Mouse (Mus musculus) heart, postnatal 14 days (tissue): ENCODE data around the gene Nploc4. TPM values are rescaled to one million over a fixed set of nuclear protein-coding genes. Genes with fewer than 3 reads are reported as not detected.

Experiments used
- DNase-seq, 2 experiments: peaks; one replicate each; pipeline ENCODE4 v3.0.0; 2021 to 2022
- intact Hi-C: fragments of 180-260 bp; cut with DNase I; formaldehyde crosslinking; loops from one replicate; pipeline ENCODE4 v1.15.1; 2025
- total RNA-seq, 2 experiments: library from RNA; stranded (reverse); gene quantifications; 2 replicates each; pipeline ENCODE4 v1.2.3; 2021

The Nploc4 gene
- total RNA-seq, 2 experiments from 2014 or later: 54.4 to 62.7 TPM

DNA sequence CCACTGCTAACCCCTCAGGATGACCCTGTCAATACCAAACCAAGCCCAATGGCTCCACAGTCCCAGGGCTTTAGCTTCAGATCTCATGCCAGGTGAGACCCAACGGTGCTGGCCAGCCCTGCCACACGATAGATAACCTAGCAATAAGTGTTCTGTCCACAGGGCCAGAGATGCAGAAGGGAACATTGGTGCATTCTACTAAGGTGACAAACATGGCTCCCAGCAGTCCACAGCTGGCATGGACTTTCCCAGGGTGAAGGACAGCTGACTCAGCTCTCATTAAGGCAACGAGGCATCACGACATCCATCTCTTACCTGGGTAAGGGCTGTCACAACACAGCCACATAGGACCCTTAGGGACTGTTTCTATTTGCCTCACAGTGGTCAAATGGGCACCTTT is 56.4 kb downstream of the Nploc4 start:
- intact Hi-C loops: loop anchor here (5.0 kb wide), 1 partner anchor 41 kb away; no protein-coding TSS in a partner anchor
- no peak for DNase-seq

DNA sequence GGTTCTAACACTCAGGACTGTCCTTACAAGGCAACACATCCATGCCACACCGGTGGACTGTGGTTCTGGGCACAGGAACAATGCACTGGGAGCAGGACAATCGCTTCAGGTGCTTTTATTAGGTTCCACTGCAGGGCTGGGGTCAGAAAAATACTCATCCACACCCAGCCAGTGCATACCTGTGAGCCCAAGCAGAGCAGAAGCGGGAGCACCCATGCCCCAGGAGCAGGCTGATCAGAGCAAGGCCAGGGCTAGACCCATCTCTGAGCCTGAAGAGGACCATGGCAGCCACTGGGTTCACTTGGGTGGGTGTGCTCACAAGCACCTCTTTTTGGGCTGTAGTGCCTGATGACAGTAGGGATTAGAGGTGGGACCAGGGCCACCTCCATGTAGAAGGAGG is 57.2 kb downstream of the Nploc4 start:
- no peak for DNase-seq
- intact Hi-C loops: loop anchor here (5.0 kb wide), 1 partner anchor 42 kb away; no protein-coding TSS in a partner anchor

DNA sequence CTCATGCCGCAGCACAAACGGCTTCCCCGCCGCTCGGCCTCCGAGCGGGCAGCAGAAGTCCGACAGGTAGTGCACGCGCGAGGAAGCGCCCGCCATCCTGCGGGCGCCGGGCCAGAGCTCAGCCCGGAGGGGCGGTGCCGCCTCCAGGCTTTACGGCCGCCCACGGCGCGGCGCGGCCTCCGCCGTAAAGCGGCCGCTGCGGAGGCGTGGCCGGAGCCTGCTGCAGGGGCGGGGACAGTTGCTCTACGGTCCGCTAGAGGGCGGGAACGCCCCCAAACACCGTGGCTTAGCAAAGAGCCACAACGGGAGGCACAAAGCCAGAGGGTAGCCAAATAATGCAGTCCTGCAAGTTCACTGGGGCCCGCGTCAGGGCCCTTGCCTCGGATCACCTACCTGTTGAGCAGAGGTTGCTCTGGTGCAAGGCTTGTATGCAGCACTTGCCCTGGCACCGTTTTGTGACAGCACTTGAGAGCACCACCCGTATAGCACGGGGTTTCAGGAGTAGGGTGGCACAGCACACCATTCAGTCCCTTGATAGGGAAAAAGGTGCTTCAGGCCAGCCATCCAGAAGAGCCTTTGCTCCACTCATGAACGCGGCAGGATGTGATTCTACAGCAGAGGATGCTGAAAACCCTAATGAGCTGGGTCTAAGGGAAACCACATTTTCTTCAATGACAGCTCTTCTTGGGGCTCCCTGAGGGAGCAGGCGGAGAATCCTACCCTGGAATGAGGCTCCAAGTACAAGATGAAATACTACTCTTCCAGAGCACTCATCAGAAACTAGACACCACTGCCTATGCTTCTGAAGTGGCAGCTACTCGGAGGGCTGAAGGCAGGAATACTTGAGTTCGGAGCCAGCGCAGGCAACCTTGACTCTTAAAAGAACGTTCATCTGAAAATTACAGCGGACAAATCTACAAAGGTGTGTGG is 58.6 kb downstream of the Nploc4 start, which contains the start of gene Faap100:
TSS of gene Faap100 (minus strand) at position 154 of the 930 bp plus-strand sequence.
- DNase-seq: peak; percentile 94 to 95
- intact Hi-C loops: loop anchor here (5.0 kb wide), 1 partner anchor 62 kb away; no protein-coding TSS in a partner anchor

DNA sequence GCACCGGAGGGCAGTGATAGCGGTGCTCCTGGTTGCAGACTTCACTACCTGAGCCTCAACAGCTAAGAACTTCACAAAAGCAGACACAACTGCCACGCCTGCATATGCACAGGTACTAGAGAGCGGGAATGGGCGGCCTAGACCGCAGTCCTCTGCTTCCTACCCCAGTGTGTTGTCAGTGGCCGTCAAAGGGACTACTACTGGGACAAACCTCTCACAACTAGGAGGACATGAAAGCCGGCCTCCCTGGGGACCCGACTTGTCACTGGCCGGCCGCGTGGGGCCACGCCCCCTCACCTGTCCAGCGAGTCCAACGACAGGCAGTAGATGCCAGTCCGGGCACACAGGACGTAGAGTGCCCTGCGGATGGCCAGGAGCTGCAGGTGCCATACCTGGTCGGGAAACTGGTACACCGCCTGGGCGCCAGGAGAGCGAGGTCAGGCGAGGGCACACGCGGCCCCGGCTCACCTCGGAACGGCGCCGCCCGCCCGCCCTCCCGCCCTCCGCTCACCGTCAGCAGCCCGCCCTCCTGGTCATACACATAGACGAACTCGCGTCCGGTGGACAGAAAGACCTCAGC is 59.4 kb downstream of the Nploc4 start:
- intact Hi-C loops: loop anchor here (5.0 kb wide), 1 partner anchor 61 kb away; no protein-coding TSS in a partner anchor

DNA sequence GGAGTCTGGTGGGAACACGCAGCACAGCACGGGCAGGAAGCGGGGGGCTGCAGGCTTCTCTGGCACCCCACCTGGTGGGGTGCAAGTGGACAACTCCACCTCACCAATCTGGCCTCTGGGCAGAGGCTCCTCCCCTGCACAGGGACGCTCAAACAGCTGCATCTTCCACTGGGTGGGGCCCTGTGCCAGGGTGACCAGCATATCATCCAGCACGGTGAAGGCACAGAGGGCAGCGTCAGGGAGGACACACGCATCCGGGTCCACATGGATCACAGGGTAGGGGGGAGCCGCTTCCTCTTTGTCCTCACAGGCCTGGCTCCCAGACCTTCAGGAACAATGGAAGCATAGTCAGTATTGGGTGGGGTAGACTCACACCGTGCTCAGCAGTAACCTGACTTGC is 60.2 kb downstream of the Nploc4 start:
- DNase-seq: no peak
- intact Hi-C loops: loop anchor here (5.0 kb wide), 1 partner anchor 60 kb away; no protein-coding TSS in a partner anchor

More for the DNA sequence above, 59.4 kb downstream of the Nploc4 start:
- peak; percentile 38 to 43 for DNase-seq

DNA sequence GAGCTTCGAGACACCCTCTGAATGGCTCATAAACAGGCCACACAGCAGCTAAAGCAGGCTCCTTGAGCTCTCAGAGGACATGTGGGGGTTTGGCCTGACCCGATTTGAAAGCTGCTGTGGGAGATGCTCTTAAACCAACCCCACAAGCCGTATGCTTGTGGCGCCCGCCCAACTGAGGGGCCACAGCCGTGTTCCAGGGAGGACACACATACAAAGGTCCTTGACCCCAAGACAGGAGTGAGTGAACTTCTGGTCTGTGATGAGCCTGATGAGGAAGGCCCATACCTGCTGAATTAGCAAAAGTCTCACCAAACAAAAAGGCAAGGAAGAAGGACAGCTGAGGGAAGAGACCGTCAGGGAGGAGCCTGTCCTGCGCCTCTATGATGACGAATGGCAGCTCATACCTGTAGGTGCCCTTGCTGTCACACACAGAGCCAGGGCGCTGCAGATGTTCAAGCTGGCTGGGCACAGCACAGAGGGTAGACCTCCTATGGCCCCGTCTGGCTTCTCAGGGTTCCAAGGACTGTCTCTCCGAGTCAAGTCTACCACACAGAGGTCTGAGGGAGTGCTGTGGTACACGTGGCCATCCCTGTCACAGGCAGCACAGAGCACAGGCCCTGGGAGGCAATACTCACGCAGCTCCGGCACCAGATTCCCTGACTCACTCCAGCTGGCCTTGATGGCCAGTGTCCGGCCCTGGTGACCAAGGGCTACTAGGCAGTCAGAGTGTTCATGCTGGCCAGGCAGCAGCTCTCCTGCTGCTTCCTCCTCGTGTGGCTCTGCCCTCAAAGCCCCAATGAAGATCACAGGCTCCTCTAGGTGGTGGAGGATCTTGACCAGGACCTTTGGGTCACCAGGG is 61.0 kb downstream of the Nploc4 start:
- no peak for DNase-seq
- intact Hi-C loops: loop anchor here (5.0 kb wide), 1 partner anchor 59 kb away; no protein-coding TSS in a partner anchor

DNA sequence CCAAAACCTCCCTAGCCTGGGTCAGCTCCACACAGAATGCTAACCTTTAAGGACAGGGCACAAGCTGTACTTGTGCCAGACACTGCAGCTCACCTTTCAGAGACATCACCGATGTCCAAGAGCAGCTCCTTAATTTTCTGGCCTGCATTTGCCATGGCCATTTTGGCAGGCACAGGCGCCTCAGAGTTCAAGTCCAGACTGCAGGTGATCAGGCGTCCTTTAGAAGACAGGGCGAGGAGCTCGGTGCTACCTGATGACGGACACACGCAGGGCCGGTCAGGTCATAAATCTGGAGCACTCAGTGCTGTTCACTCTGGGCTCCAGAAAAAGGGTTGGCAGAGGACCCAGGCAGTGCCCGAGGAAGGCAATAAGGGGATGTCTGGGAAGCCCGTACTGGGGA is 62.2 kb downstream of the Nploc4 start:
- intact Hi-C loops: loop anchor here (5.0 kb wide), 1 partner anchor 58 kb away; no protein-coding TSS in a partner anchor
- DNase-seq: no peak

DNA sequence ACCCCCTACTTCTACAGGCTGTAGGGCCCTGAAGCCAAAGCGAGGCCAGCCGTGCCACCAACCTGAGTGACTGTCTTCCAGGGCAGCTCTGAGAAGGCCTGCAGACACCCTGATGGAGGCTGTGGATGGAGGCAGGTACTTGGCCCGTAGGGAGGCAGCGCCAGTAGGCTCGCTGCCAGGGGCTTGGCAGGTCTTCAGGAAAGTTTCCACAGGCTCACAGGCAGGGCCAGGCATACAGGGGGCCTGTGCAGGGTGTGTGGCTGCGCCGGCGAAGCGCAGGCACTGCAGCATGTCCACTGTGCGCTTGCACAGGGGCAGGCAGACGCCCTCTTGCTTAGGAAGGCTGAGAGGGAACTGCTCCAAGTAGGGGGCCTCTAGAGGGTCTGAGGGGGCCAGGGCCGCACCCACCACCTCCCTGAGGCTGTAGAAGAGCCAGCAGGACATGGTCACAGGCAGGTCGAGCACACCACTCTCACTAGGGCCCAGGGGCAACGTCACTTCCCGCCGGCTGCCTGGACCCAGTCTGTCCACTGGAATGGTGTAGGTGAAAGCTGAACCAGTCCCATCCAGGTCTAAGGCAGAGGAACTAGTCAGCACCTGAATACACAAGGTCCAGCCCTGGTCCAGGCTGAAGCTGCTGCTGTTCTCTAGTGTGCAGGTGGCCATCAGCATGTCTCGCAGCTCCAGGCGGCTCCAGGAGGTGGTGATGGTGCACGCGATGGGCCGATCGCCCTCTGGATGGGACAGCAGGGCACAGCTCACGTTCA is 63.5 kb downstream of the Nploc4 start:
- intact Hi-C loops: no loop called here
- DNase-seq: peak; percentile 80 to 86

DNA sequence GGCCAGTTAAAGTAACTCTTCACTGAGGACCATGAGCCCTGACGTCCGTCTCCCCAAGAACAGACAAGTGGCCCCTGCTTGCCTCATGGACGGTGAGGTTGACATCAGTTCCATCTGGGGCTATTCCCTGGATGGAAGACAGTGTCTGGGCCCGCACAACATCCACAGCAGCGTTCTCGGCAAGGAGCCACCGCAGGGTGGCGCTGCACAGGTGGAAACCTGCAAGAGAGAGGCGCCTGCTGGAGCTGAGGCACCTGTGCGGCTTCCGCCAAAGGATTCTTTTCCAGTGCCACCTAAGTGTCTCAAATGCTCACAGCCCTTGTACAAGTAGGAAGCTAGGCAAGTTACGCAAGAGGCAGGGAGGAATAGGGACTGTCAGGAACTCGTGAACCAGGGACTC is 64.5 kb downstream of the Nploc4 start:
- DNase-seq: no peak
- intact Hi-C loops: no loop called here

DNA sequence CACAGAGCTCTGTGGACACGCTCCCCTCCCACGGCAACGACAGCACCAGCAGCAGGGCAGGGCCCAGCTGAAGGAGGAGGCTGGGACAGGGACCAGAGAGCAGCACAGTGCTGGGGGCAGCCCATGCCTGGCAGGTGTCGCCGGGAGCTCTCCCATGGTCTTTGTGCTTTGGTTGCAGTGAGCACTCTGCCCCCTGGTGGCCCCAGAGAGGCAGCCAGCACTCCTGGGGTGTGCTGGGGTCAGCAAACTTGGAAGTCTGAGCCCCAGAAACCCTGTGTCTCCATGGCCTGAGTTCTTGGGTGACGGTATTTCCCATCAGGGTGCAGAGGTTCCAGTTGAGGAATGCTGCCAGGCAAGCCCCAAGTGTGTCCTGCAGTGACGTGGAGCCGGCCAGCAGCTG is 67.9 kb downstream of the Nploc4 start:
- peak; percentile 73 to 81 for DNase-seq
- intact Hi-C loops: loop anchor here (2.0 kb wide), 2 partner anchors 15 to 259 kb away; no protein-coding TSS in a partner anchor

DNA sequence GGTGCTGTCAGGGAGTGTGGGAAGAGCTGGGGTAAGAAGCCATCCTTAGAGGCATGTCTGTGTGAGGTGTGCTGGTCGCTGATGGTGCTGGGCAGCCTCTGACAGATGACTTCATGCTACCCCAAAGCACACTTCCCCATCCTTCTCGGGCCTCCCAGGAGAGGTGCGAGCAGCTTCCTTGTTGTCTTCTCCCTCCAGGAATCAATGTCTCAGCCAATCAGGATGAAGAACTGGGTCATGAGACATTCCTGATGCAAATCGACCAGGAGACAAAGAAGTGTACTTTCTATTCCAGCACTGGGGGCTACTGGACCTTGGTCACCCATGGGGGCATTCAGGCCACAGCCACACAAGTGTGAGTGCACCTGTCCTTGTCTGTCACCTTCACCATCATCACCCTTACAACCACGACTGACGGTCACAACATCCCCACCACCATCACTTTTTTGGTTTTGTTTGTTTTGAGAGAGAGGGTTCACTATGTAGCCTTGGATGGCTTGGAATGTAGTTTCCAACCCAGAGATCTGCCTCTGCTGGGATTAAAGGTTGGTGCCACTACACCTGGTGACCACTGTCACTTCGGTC is 71.0 kb downstream of the Nploc4 start:
- intact Hi-C loops: no loop called here

DNA sequence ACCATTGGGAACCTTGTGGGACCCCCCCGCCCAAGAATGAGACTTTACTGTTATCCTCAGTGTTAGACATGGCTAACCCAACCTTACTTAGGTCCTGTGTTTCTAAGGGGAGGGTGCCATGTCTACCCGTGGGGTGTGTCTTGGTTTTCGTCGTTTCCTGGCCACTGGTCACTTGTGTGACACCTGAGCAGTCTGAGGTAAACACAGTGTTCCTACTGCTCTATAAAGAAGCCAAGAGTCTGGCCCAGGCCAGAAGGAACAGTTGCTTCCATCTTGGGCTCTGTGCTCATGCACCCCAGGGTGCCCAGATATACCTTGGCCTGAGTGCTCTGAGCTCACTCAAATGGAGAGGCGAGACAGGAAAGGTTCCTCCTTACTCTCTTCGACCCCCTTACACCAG is 74.6 kb downstream of the Nploc4 start:
- no peak for DNase-seq
- intact Hi-C loops: loop anchor here (5.0 kb wide), 1 partner anchor 59 kb away; no protein-coding TSS in a partner anchor

More for the DNA sequence above, 71.0 kb downstream of the Nploc4 start:
- no peak for DNase-seq

DNA sequence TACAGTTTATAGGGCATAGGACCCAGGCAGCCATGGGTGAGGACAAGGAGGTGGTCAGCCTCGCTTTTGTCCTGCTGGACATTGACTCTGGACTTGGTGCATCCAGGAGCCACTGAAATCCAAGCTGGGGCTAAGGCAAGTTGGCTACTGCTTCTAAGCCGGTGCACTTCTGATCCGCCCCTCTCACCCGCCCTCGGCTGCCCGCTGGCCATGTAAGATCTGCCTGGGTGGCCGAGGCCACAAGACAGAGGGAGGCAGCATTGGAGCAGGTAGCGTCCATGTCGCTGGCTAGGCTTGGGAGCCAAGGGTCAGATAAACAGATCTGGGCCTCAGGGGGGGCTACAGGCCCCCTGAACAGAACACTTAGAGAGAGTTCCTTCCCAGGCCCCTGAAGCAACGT is 76.2 kb downstream of the Nploc4 start, which contains the start of gene Fscn2:
TSS of gene Fscn2 (plus strand) at position 240 of the 400 bp plus-strand sequence.
- no peak for DNase-seq
- intact Hi-C loops: loop anchor here (5.0 kb wide), 1 partner anchor 61 kb away; no protein-coding TSS in a partner anchor

DNA sequence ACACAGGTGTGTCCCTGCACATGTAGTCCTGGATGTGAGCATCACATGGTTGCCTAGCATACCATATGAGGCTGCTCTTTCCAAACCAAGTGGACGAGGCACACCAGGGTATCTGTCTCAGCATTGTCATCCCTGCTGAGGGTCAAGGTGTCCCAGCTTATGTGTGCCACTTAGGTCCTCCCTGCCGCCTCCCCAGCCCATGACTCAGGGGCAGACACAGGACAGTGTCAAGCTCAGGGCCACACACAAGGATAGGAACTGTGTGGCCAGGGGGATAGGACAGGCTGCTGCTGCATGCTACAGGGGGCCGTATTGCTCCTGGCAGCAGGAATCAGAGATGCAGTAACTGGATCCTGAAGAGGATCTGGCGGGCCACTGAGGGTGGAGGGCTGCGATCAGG is 76.8 kb downstream of the Nploc4 start:
- intact Hi-C loops: loop anchor here (5.0 kb wide), 1 partner anchor 62 kb away; no protein-coding TSS in a partner anchor
- DNase-seq: no peak

DNA sequence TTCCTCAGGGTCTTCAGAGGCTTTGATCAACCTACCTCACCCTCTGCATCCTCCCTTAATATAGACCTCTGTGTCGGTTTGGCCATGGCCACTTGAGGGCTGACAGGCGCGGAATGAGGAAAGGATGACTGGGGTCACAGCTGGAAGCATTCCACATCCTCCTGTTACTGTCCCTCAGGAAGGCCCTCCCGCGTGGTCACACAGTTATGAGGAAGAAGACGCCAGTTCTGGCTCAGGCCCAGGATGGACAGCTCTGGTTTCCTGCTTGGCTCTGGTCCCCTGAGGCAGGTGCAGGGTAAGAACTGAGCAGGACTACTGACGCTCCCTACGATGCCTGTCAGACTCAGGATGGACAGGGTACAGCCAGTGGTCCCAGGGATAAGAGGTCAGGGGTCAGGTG is 77.4 kb downstream of the Nploc4 start:
- intact Hi-C loops: loop anchor here (5.0 kb wide), 1 partner anchor 62 kb away; no protein-coding TSS in a partner anchor
- DNase-seq: peak; percentile 66 to 69

DNA sequence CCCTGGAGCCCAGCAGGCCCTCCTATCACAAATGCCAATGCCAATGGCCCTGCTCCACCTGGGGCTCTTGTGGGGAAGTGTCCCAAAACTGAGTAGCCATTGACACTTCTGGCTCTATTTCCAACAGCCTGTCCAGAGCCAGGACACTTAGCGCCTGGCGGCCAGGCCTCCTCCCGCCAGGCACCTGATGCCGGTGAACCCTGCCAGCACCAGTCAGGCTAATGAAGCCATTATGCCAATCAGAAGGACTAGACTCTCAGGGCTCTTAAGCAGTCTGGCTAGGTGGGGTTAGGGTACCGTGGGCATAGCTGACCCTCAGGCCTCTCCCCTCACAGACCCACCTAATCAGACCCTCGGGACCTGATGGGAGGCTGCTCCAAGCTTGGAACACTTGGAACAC is 78.1 kb downstream of the Nploc4 start:
- DNase-seq: peak; percentile 53 to 63
- intact Hi-C loops: no loop called here

DNA sequence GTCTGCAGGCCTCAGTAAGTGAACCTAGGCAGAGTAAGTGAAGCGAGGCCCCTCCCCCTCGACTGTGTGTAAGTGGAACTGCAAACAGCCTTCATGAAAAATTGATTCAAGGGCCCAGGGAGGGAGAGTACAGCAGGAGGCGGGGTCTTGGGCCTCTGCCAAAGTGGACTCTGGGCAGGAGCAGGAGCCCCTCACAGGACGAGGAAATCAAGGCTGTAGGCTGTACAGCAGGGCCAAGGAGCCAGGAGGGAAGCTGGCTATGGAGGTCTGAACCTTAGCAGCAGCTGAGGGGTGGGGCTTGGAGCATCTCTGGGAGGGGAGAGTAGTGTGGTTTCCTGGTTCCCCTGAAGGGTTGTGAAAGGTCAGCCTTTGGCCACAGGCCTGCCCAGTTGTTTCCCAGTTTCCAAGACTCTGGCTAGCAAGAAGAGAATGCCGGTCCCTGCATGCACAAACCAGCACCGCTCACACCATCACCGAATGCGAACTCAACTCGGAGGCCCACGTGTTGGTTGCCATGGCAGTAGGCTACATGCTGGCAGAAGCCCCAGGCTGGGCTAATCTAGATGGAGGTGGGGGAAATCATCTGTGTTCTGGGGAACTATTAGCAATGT is 79.6 kb downstream of the Nploc4 start:
- intact Hi-C loops: no loop called here
- peak; percentile 64 to 71 for DNase-seq

DNA sequence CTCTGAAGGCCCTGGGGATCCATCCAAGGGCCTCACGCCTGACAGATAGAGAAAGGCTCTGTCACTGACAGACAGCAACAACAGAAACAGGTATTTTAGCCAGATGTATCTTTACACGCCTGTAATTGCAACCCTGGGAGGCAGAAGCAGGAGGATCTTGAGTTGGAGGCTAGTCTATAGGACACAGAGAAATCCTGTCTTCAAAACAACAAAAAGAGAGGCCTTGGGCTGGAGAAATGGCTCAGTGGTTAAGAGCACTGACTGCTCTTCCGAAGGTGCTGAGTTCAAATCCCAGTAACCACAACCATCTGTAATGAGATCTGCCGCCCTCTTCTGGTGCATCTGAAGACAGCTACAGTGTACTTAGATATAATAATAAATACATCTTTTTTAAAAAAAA is 80.6 kb downstream of the Nploc4 start:
- DNase-seq: no peak
- intact Hi-C loops: no loop called here
